Mouse (Mus musculus) neural tube, embryonic 12.5 days (tissue): ENCODE results near the gene Cyp4f18. TPM values are rescaled to one million over a fixed set of nuclear protein-coding genes. Genes with fewer than 3 reads are reported as not detected.

ENCODE experiments used
- ATAC-seq: fragments of 200-750 bp; cut with Nextera tagmentation; 2 replicates; pipeline ENCODE4 v1.8.0; 2017; ENCODE audit warnings: low read depth, mild to moderate bottlenecking, moderate TSS enrichment, moderate library complexity; ENCODE audit not compliant: low FRiP score
- H3K27ac ChIP-seq: fragments of 300-500 bp; sonication (generic); 2 replicates; pipeline ENCODE4 v1.5.1; 2016
- H3K27me3 ChIP-seq: fragments of 300-500 bp; sonication (generic); replicated peaks from 2 replicates; pipeline ENCODE4 v1.6.1; 2016; ENCODE audit warnings: mild to moderate bottlenecking
- H3K36me3 ChIP-seq: fragments of 300-500 bp; sonication (generic); 2 replicates; pipeline ENCODE4 v1.6.1; 2016; ENCODE audit warnings: mild to moderate bottlenecking
- H3K4me1 ChIP-seq: fragments of 300-500 bp; sonication (generic); 2 replicates; pipeline ENCODE4 v1.6.1; 2016
- H3K4me2 ChIP-seq: fragments of 300-500 bp; sonication (generic); replicated peaks from 2 replicates; pipeline ENCODE4 v1.6.1; 2016; ENCODE audit warnings: mild to moderate bottlenecking
- H3K4me3 ChIP-seq: fragments of 300-500 bp; sonication (generic); 2 replicates; pipeline ENCODE4 v1.5.1; 2016
- H3K9ac ChIP-seq: fragments of 300-500 bp; sonication (generic); 2 replicates; pipeline ENCODE4 v1.6.1; 2016; ENCODE audit warnings: mild to moderate bottlenecking
- H3K9me3 ChIP-seq: fragments of 300-500 bp; sonication (generic); 2 replicates; pipeline ENCODE4 v1.6.1; 2016; ENCODE audit warnings: mild to moderate bottlenecking
- WGBS: fragments of 180-500 bp; shearing (Covaris S2); methylation state at CpG from one replicate; pipeline ENCODE4 v1.1.7; 2016; 5-methylcytosine and 5-hydroxymethylcytosine counted together
- polyA plus RNA-seq: library from polyadenylated mRNA; unstranded; fragments of >200 nt; fragmentation: Nextera tagmentation; extraction: Ambion mirVana; gene quantifications from 2 replicates; pipeline ENCODE4 v1.2.1, GENCODE M21; 2016

Gene Cyp4f18
- polyA plus RNA-seq, 1 experiment from 2014 or later: 0.77 TPM

DNA sequence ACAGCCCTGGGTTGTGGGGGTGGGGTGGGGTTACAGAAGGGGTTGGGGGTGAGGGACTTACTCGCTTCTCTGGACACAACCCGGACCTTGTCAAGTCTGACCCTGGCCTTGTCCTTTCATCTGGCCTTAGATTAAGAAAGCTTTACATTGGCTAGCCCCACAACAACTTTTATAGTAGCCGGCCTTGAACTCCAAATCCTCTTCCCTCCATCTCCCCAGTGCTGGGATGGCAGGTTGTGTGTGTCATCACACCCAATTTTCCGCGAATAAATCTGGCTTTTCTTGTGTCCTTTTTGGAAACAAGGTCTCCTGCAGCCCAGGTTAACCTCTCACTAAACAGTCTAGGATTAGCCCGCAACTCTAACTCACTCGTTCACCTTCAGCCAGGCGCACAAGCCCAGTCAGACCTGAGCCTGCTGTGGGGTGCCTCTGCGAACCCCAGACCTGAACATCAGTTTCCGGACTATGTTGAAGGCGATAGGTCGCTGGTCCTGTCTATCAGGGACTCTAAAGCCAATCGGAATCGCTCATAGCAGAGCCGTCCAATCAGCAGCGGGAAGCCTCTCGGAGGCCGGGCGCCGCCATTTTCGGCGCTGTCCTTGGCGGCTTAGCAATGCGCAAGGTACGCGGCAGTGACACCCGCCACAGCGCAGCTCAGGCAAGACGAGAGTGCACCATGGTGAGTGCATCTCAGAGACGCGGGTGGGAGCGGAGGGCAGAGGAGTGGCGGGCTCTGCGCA is 58.8 kb downstream of the Cyp4f18 start, which contains the start of gene Zfp961:
Gene Zfp961, plus strand, starts transcription at position 557 of the 740 bp plus-strand sequence.
- Histone ChIP-seq H3K9me3 (peaks cover 12% of the 10 kb centered on the region), H3K27me3 (no peaks in the 10 kb centered on the region), H3K9ac (peak within 1 kb of the TSS; percentile 63), H3K4me1 (peaks cover 14% of the 10 kb centered on the region), H3K4me3 (peak within 1 kb of the TSS; percentile 51), H3K27ac (no peak within 1 kb of the TSS), H3K4me2 (peak within 1 kb of the TSS; percentile 59), H3K36me3 (peaks cover 11% of the 10 kb centered on the region)
- peak; percentile 100 for ATAC-seq
- 4% methylated on average over 34 of the region's 34 CpGs for WGBS

DNA sequence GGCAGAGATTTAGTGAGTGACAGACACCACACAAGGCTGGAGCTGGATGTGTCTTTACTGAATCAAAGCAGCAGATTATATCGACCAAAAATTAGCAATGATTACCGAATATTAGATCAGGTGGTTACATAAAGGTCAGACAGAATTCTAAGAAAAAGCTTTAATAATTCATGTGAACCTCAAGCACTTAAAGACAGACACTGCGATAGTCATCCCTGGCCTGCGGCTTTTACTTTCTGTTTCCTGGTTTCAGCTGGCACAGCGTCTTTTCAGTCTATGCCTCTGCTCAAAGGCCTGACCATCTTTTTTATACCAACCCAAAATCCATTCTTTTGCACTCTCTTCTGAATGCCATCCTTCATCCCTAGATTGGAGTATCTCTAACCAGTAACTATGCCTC is 60.8 kb downstream of the Cyp4f18 start:
- 90% methylated on average over 5 of the region's 5 CpGs for WGBS
- Histone ChIP-seq H3K4me1 (peaks cover 14% of the 10 kb centered on the region), H3K9me3 (no peaks in the 10 kb centered on the region), H3K27me3 (no peaks in the 10 kb centered on the region), H3K27ac (no peak overlapping the region), H3K4me2 (no peak overlapping the region), H3K9ac (no peak overlapping the region), H3K4me3 (no peak overlapping the region), H3K36me3 (no peaks in the 10 kb centered on the region)
- ATAC-seq: no peak

DNA sequence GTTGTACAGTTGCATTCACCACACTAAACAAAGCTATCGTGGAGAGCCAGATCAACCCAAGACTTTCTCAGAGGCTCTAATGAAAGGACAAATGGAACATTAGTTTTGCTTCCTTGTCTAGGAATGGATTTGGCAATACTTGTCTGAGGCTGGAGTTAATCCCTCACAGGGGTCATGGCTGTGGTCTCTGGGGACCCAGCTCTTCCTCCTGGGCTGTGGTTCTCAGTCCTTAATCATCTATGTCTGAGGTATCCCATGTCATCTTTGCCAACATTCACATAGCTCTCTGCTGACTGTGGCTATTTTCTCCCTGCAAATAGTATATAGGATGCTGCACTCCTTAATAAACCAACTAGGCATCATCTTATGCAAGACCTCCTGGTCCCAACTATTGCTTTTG is 67.7 kb downstream of the Cyp4f18 start:
- Histone ChIP-seq H3K4me2 (no peak overlapping the region), H3K9me3 (no peaks in the 10 kb centered on the region), H3K27me3 (no peaks in the 10 kb centered on the region), H3K9ac (no peak overlapping the region), H3K27ac (no peak overlapping the region), H3K4me3 (no peak overlapping the region), H3K36me3 (no peaks in the 10 kb centered on the region), H3K4me1 (no peaks in the 10 kb centered on the region)
- ATAC-seq: no peak
- 90% methylated on average over 1 of the region's 1 CpGs for WGBS

DNA sequence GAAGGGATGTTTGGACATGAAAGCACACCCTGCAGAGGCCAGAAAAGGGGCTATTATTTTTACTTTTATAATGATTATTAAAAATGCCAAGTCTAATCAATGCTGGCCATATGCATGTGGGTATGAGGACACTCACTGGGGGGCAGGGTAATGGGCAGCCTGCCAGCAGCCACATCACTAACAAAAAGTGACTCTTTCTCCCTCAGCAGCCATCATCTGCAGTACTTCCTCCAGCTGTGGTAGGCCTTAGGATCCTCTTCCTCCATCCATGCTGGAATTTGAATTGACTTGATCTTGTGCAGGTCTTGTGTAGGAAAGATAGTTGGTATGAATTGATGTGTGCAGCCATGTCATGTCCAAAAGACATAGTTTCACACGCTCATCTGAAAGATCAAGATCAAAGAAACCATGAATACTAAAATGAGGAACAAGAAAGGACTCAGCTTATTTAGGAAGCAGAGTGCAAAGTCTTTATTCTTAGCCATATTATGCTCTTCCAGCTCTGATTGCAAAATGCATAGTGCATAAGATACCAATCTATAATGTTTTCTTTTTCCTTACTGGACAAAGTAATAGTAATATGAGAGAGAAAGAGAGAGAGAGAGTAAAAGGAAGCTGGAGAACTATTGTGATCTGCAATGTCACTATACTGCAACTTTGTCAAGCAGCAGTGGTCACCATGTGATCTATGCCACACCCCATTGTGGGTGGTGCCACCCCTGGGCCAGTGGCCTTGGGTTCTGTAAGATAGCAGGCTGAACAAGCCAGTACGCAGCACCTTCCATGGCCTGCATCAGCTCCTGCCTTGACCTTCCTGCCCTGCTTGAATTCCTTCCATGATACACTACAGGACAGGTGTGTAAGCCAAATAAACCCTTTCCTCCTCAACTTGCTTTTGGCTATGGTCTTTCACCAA is 68.9 kb downstream of the Cyp4f18 start:
- no peaks in the 10 kb centered on the region for H3K27me3 ChIP-seq
- H3K9me3 ChIP-seq: no peaks in the 10 kb centered on the region
- no peak overlapping the region for H3K4me3 ChIP-seq
- no peak overlapping the region for H3K4me2 ChIP-seq
- no peak overlapping the region for H3K9ac ChIP-seq
- ATAC-seq: no peak
- no peak overlapping the region for H3K27ac ChIP-seq
- H3K4me1 ChIP-seq: no peaks in the 10 kb centered on the region
- WGBS: 90% methylated on average over 2 of the region's 2 CpGs
- H3K36me3 ChIP-seq: no peaks in the 10 kb centered on the region

Other genes with a start within 250 kb of the Cyp4f18 start
- 6.0 TPM in 2 replicates for gene Zfp709, start 127.6 kb downstream of the Cyp4f18 start, polyA plus RNA-seq
- 11.3 and 12.4 TPM in 2 replicates for gene Zfp882, start 101.0 kb downstream of the Cyp4f18 start, polyA plus RNA-seq
- gene Zfp617, start 101.0 kb downstream of the Cyp4f18 start, polyA plus RNA-seq: 30.6 and 33.8 TPM in 2 replicates
- gene Zfp961, start 58.6 kb downstream of the Cyp4f18 start, polyA plus RNA-seq: 15.1 and 16.0 TPM in 2 replicates
- gene Olfr372, start 31.6 kb upstream of the Cyp4f18 start, polyA plus RNA-seq: not detected in 2 replicates
- gene Olfr373, start 73.6 kb upstream of the Cyp4f18 start, polyA plus RNA-seq: not detected in 2 replicates
- gene Olfr374, start 97.4 kb upstream of the Cyp4f18 start, polyA plus RNA-seq: 0.15 TPM in 1 of 2 replicates, not detected in the other
- 377 and 417 TPM in 2 replicates for gene Tpm4, start 125.3 kb upstream of the Cyp4f18 start, polyA plus RNA-seq
- 113 and 114 TPM in 2 replicates for gene Rab8a, start 151.6 kb upstream of the Cyp4f18 start, polyA plus RNA-seq
- 0.22 TPM in 1 of 2 replicates, not detected in the other for gene Hsh2d, start 180.0 kb upstream of the Cyp4f18 start, polyA plus RNA-seq
- not detected in 2 replicates for gene Cib3, start 203.2 kb upstream of the Cyp4f18 start, polyA plus RNA-seq
- not detected in 2 replicates for gene Gm11034, start 204.0 kb upstream of the Cyp4f18 start, polyA plus RNA-seq
- 83.4 and 88.8 TPM in 2 replicates for gene Fam32a, start 210.1 kb upstream of the Cyp4f18 start, polyA plus RNA-seq
- gene Ap1m1, start 230.4 kb upstream of the Cyp4f18 start, polyA plus RNA-seq: 206 and 207 TPM in 2 replicates